Mouse (Mus musculus) lung, embryonic 16.5 days (tissue): ENCODE results near the gene Uhrf2. TPM values are rescaled to one million over a fixed set of nuclear protein-coding genes. Genes with fewer than 3 reads are reported as not detected.
"Not testable (repeated sequence)": the region's sequence is repeated elsewhere in the genome, so short reads cannot be mapped to it uniquely, and the experiment has no call there.

Source experiments
- ATAC-seq: fragments of 200-750 bp; cut with Nextera tagmentation; 2 replicates; pipeline ENCODE4 v1.8.0; 2017; ENCODE audit warnings: low read depth, mild to moderate bottlenecking, moderate library complexity
- H3K27ac ChIP-seq: fragments of 300-500 bp; sonication (generic); 2 replicates; pipeline ENCODE4 v1.5.1; 2014; ENCODE audit warnings: mild to moderate bottlenecking, control low read depth, low read length
- H3K27me3 ChIP-seq: fragments of 300-500 bp; sonication (generic); 2 replicates; pipeline ENCODE4 v1.6.1; 2014; ENCODE audit warnings: low read depth, low read length, mixed read lengths; ENCODE audit not compliant: control insufficient read depth, insufficient read depth
- H3K36me3 ChIP-seq: fragments of 300-500 bp; sonication (generic); 2 replicates; pipeline ENCODE4 v1.6.1; 2014; ENCODE audit warnings: low read length; ENCODE audit not compliant: control insufficient read depth, insufficient read depth
- H3K4me1 ChIP-seq: fragments of 300-500 bp; sonication (generic); replicated peaks from 2 replicates; pipeline ENCODE4 v1.6.1; 2014; ENCODE audit warnings: low read length, mixed read lengths; ENCODE audit not compliant: control insufficient read depth, insufficient read depth
- H3K4me2 ChIP-seq: fragments of 300-500 bp; sonication (generic); 2 replicates; pipeline ENCODE4 v1.6.1; 2014; ENCODE audit warnings: low read depth, low read length, control low read depth
- H3K4me3 ChIP-seq: fragments of 300-500 bp; sonication (generic); 2 replicates; pipeline ENCODE4 v1.5.1; 2014; ENCODE audit warnings: mild to moderate bottlenecking, low read length, control low read depth
- H3K9ac ChIP-seq: fragments of 300-500 bp; sonication (generic); 2 replicates; pipeline ENCODE4 v1.6.1; 2014; ENCODE audit warnings: low read length, control low read depth
- H3K9me3 ChIP-seq: fragments of 300-500 bp; sonication (generic); 2 replicates; pipeline ENCODE4 v1.6.1; 2016; ENCODE audit warnings: low read length; ENCODE audit not compliant: control insufficient read depth
- WGBS: fragments of 180-500 bp; shearing (Covaris S2); extraction: QIAGEN DNeasy Blood & Tissue Kit; methylation state at CpG from one replicate; pipeline ENCODE4 v1.1.7; 2014; 5-methylcytosine and 5-hydroxymethylcytosine counted together
- polyA plus RNA-seq: library from polyadenylated mRNA; unstranded; fragments of >200 nt; fragmentation: Nextera tagmentation; extraction: Ambion mirVana; gene quantifications from 2 replicates; pipeline ENCODE4 v1.2.1, GENCODE M21; 2015

Uhrf2 gene
- polyA plus RNA-seq, 1 experiment from 2014 or later: 60.2 TPM

DNA sequence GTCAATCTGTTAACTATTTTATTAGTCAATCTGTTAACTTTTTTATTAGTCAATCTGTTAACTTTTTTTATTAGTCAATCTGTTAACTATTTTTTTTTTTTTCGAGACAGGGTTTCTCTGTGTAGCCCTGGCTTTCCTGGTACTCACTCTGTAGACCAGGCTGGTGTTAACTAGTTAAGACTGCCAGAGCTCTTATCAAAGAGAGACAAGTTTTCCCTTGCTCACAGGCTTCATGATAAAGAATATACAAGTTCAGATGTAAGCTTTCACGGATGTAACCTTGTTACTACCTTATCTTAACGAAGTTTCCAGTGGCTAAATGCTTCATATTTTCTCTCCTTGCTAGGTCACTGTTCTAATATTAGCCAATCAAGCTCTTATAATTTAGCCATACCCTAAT, 16.0 kb upstream of the Uhrf2 start:
- Histone ChIP-seq H3K4me2 (no peak overlapping the region), H3K9me3 (no peaks in the 10 kb centered on the region), H3K27me3 (no peaks in the 10 kb centered on the region; the same call in 1 of the 2 replicates), H3K4me3 (no peak overlapping the region), H3K36me3 (no peaks in the 10 kb centered on the region), H3K9ac (no peak overlapping the region), H3K27ac (no peak overlapping the region), H3K4me1 (no peaks in the 10 kb centered on the region)
- WGBS: 79% methylated on average over 3 of the region's 3 CpGs
- ATAC-seq: no peak

DNA sequence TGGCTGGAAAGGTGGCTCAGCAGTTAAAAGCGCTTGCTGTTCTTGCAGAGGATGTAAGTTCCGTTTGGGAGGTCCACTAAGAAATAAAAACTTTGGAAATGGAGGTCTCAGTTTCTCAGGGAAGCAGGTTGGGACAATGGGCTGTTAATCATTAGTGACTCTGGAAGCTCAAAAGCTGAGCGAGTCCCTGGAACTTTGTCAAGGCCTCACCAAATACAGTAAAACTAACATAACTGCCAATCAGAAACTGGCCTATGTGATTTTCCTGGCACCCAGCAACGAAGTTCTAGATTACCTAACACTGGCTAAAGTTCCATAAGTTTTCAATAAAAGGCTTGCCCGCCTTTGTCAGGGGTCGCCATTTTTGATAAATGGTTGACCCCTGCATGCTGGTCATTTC, 14.2 kb upstream of the Uhrf2 start:
- Histone ChIP-seq H3K27me3 (no peaks in the 10 kb centered on the region; the same call in 1 of the 2 replicates), H3K4me2 (no peak overlapping the region), H3K9ac (no peak overlapping the region), H3K36me3 (no peaks in the 10 kb centered on the region), H3K9me3 (no peaks in the 10 kb centered on the region), H3K4me3 (no peak overlapping the region), H3K4me1 (no peaks in the 10 kb centered on the region), H3K27ac (no peak overlapping the region)
- no peak for ATAC-seq
- 52% methylated on average over 6 of the region's 6 CpGs for WGBS

DNA sequence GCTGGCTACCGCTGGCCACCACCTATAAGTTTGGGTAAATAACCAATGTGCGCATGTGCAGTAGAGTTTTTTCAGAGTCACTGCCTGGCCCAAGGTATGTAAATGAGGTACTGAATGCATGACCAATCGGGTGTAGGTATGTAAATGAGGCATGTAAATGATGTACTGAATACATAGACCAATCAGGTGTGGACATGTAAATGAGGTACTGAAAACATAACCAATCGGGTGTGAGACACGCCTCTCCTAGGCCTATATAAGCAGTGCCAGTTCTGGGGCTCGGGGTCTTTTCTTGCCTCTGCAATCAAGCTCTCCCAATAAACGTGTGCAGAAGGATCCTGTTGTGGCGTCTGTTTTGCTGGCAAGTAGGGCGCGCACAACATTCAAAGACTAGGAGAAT, 6.9 kb upstream of the Uhrf2 start:
- H3K4me3 ChIP-seq, H3K27ac ChIP-seq, H3K9ac ChIP-seq, H3K36me3 ChIP-seq, H3K4me1 ChIP-seq, ATAC-seq, H3K27me3 ChIP-seq, H3K4me2 ChIP-seq, H3K9me3 ChIP-seq: not testable (repeated sequence)
- WGBS: 90% methylated on average over 10 of the region's 10 CpGs

DNA sequence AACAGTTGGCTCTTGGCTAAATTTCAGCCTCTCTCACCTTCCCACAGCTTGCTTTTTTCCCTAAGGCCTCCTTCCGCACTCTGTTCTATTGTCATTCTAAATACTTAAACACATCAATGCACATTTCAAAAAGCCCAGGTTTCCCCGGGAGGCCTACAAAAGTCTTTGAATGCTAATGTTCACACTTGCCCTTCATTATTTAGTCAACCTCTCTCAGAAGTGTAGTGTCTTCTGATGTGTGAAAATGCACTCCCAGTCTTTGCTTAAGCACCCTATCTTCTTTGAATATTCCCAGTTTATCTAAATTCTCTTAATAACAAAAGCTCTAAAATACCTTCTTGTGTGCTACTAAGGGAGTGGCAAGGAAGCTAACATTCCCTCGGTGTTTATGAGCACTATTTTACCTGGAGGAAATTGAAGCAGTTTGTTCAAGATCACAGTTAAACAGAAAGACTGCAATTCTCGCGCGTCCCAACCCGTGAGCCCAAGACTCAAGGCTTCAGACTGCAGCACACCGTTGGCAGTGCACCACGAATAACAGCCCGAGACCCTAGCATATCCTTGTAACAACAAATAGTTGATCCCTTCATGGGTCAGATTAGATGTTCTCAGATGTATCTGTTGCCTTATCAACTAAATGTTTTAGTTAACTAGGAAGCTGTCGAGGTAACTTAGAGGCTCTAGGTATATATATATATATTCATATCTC, 1.2 kb upstream of the Uhrf2 start:
- Histone ChIP-seq H3K9me3 (no peaks in the 10 kb centered on the region), H3K36me3 (no peaks in the 10 kb centered on the region), H3K4me1 (peaks cover 15% of the 10 kb centered on the region), H3K4me3 (no peak overlapping the region; the same call in 1 of the 2 replicates), H3K9ac (no peak overlapping the region), H3K4me2 (peak overlapping the region; percentile 87; the same call in 1 of the 2 replicates), H3K27ac (no peak overlapping the region), H3K27me3 (no peaks in the 10 kb centered on the region)
- WGBS: 56% methylated on average over 11 of the region's 11 CpGs
- no peak for ATAC-seq

DNA sequence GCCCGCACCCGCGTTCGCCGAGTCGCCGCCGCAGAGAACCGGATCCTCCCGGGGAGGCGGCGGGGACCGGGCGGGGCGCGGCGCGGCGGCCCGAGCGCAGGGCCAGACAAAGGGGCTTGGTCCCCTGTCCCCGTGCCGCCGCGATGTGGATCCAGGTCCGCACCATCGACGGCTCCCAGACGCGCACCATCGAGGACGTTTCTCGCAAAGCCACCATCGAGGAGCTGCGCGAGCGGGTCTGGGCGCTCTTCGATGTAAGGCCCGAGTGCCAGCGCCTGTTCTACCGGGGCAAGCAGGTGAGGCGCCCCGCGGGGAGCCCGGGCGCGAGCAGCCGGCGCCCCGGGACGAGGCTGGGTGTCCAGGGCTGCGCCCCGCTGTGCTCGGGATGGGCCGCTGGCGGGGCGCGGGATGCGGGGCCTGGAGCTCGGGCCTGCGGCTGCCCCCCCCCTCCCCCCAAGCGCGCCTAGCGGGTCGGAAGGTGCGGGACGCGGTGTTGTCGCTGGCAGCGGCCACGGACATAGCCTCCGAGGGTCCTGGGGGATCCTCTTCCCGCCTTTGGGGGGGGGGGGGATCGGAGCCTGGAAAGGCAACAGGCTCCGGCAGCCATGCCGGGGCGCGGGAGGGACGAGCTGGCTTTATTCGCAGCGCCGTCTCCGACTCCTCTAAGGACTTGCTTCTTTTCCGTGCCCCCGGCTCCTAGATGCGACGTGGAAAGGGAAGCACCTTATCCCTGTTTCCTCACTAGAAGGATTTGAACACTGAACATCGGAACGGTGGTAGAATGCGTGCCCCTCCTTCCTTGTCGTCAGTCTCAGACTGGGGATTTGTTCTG, 539 bp downstream of the Uhrf2 start:
- H3K4me1 ChIP-seq: peaks cover 23% of the 10 kb centered on the region
- peak overlapping the region; percentile 100 for H3K9ac ChIP-seq
- no peaks in the 10 kb centered on the region for H3K27me3 ChIP-seq
- WGBS: under 1% methylated on average over 79 of the region's 92 CpGs
- no peaks in the 10 kb centered on the region for H3K9me3 ChIP-seq
- H3K4me2 ChIP-seq: peak overlapping the region; percentile 87
- H3K4me3 ChIP-seq: peak overlapping the region; percentile 100
- peak; percentile 32; the same call in 1 of the 2 replicates for ATAC-seq
- peak overlapping the region; percentile 91 for H3K27ac ChIP-seq
- no peaks in the 10 kb centered on the region for H3K36me3 ChIP-seq

DNA sequence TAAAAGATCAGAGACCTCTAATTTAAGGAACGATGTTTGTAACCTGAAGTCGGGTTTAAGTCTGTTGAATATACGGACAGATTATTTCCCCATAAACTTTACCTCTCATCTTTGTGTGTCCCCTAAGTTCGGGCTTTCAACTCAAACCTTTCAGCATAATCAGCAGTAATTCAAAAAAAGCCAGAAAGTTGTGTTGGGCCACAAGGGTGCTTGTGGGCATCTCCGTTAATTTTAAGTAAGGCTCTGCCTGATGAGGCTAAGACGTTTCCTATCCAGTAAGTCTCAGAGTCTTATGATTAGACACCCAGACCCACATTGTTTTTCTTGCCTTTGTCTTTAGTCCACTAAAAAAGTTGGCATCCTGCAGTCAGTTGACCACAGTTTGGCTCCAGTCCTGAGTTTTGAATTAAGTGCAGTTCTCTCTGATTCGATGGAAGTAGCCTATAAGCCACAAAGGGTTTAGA, 1.2 kb downstream of the Uhrf2 start:
- peak overlapping the region; percentile 91 for H3K27ac ChIP-seq
- no peaks in the 10 kb centered on the region for H3K27me3 ChIP-seq
- no peaks in the 10 kb centered on the region for H3K9me3 ChIP-seq
- no peaks in the 10 kb centered on the region for H3K36me3 ChIP-seq
- peak overlapping the region; percentile 100 for H3K4me3 ChIP-seq
- H3K4me2 ChIP-seq: peak overlapping the region; percentile 87
- 1% methylated on average over 7 of the region's 7 CpGs for WGBS
- H3K9ac ChIP-seq: peak overlapping the region; percentile 100
- ATAC-seq: no peak
- H3K4me1 ChIP-seq: peaks cover 23% of the 10 kb centered on the region

DNA sequence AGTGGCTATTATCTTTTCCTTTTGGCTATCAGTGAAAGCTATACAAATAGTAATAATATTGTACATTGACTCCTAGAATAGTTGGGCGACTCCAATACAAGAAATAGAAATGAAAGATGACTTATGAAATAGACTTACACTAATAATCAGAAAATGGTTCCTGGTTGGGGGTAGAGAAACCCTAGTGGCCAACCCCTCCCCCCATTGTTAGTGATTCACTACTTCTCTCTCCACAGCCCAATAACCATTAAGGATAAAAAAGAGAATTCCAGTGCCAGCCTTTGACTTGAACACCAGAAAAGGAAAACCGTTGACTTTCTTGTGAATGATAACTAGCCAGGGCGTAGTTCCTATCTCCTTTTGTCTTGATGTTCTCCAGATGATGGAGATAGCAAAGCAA, 1.9 kb downstream of the Uhrf2 start:
- Histone ChIP-seq H3K27me3 (no peaks in the 10 kb centered on the region), H3K4me2 (peak overlapping the region; percentile 87), H3K36me3 (no peaks in the 10 kb centered on the region), H3K9me3 (no peaks in the 10 kb centered on the region), H3K9ac (no peak overlapping the region), H3K4me3 (peak overlapping the region; percentile 12; the same call in 1 of the 2 replicates), H3K27ac (no peak overlapping the region), H3K4me1 (peaks cover 23% of the 10 kb centered on the region)
- no peak for ATAC-seq
- WGBS: 55% methylated on average over 3 of the region's 3 CpGs

DNA sequence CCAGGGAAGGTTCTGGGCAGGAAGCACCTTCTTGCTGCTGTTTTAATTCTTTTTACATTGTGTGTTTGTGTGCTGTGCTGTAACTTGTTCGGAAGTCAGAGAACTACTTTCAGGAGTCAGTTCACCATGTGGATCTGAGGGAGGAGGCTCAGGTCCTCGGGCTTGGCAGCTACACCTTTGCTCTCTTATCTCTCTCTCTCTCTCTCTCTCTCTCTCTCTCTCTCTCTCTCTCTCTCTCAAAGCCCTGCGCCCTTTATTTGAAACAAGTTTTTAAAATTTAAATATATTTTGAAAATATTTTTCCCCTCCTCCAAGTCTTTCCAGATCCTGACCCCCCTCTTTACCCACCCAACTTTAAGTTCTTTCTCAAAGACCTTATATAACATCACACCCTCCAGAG, 5.0 kb downstream of the Uhrf2 start:
- Histone ChIP-seq H3K27me3 (no peaks in the 10 kb centered on the region), H3K9me3 (no peaks in the 10 kb centered on the region), H3K4me3 (no peak overlapping the region), H3K4me1 (peaks cover 19% of the 10 kb centered on the region), H3K9ac (no peak overlapping the region), H3K36me3 (no peaks in the 10 kb centered on the region), H3K27ac (no peak overlapping the region), H3K4me2 (no peak overlapping the region)
- no peak for ATAC-seq
- WGBS: 62% methylated on average over 3 of the region's 3 CpGs

DNA sequence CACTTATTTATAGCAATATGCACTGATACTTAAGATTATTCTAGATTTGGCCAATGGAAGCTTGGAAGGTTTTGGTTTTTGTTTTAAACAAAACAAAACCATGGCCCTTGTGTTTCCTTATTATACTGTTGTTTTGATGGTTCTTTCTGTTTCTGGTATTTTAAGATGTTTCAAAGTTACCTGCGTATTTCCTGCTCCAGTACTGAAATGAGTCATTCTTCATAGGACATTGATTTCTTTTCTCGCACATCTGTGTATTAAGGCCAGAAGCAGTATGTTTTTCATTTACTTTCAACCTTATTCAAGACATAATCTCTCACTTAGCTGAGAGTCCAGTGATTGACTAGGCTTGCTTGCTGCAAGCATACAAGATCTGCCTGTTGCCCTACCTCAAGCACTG, 13.4 kb downstream of the Uhrf2 start:
- no peak overlapping the region for H3K4me3 ChIP-seq

More for the DNA sequence above, 13.4 kb downstream of the Uhrf2 start:
- Histone ChIP-seq H3K36me3 (peaks cover 10% of the 10 kb centered on the region; the same call in 1 of the 2 replicates), H3K9me3 (no peaks in the 10 kb centered on the region; the same call in 1 of the 2 replicates), H3K27ac (no peak overlapping the region), H3K9ac (no peak overlapping the region), H3K4me1 (no peaks in the 10 kb centered on the region), H3K27me3 (no peaks in the 10 kb centered on the region), H3K4me2 (no peak overlapping the region)
- WGBS: 96% methylated on average over 2 of the region's 2 CpGs
- ATAC-seq: no peak
